Mouse (Mus musculus) bone marrow macrophage, adult 2 months (primary cell): ENCODE results near the gene Shisa8.

Source experiments
- CTCF ChIP-seq: IDR thresholded peaks from 2 replicates; pipeline ENCODE4 v1.5.1; 2012; ENCODE audit warnings: low read depth, mild to moderate bottlenecking, low read length, moderate library complexity
- POLR2A ChIP-seq: IDR thresholded peaks from 2 replicates; pipeline ENCODE4 v1.6.1; 2012; ENCODE audit warnings: mild to moderate bottlenecking, low read depth, low read length, borderline replicate concordance

DNA sequence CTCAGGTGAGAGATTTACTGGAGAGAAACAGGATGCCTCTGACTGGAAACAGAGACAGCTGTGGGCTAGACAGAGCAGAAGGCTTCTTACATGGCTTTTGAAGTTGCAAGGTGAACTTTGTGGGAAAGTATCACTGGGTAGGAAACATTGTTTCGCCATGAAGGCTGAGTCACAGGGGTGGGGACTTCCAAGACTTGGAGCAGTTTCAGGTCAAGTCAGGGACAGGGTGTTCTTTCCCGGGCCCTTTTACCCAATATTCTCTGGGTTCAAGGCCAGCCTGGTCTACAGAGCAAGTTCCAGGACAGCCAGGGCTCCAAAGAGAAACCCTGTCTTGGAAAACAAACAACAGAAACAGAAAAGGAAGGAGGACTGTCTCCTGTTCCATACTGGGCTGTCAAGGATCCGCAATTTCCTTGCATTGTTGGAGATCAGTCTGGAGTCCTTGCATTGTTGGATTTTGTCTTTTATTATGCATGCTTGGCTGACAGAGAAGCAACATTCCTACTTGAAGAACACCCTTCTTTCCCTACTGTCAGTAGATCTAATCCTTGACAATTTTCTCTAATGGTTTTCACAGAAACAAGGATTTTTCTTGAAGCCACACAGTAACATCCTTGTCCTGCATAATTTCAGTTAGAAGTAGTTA lies 34.6 kb upstream of the Shisa8 start:
- no peak for TF ChIP-seq CTCF
- no peak for TF ChIP-seq POLR2A
